Mouse (Mus musculus): ENCODE measurements around the gene Cfap73. TPM values are rescaled to one million over a fixed set of nuclear protein-coding genes. Genes with fewer than 3 reads are reported as not detected.
A peak's percentile ranks its signal among the peaks of the same experiment; 100 is the strongest.

The Cfap73 gene
- total and polyA plus RNA-seq, 3 experiments: 0.26 TPM; not detected in 2

GRCm38 (mm10) chr5:120680918-120681317 is 46.9 kb upstream of the Cfap73 start:
- dilution Hi-C loops (cut with MboI; ENCODE audit: extremely low pct_ligation_motif_present, extremely low pct_unique_long_range_greater_than_20kb, low sequenced_read_pairs): no loop called here
- Histone ChIP-seq H3K36me3 (replicated peaks in 1 of 2; ENCODE audit: control insufficient read depth in 1 of 2, insufficient read depth in 1 of 2, low read length in 1 of 2) (peaks cover 18 to 51% of the 10 kb centered on the region in 2 experiments), H3K9me3 (replicated peaks; ENCODE audit: low read length) (peaks cover 6% of the 10 kb centered on the region), H3K4me2 (ENCODE audit: insufficient read depth, low read depth, poor library complexity, severe bottlenecking) (no peak overlapping the region), H3K27ac (ENCODE audit: insufficient read depth, low read depth) (no peak overlapping the region), H3K27me3 (replicated peaks) (no peaks in the 10 kb centered on the region), H3K4me1 (ENCODE audit: control insufficient read depth in 1 of 2, insufficient read depth in 2 of 2) (peaks cover 4 to 33% of the 10 kb centered on the region in 2 experiments), H3K79me2 (replicated peaks; ENCODE audit: control insufficient read depth, extremely low read depth, insufficient read depth, poor library complexity, severe bottlenecking) (no peaks in the 10 kb centered on the region), H3K4me3 (replicated peaks in 1 of 3; ENCODE audit: low read depth in 2 of 3, low read length in 2 of 3, poor library complexity in 1 of 3) (no peak overlapping the region), H3K9ac (ENCODE audit: insufficient read depth, low read depth) (no peak overlapping the region)
- in situ Hi-C loops (cut with MboI; ENCODE audit: low pct_ligation_motif_present, low pct_unique_long_range_greater_than_20kb, low sequenced_read_pairs): no loop called here
- TF ChIP-seq NELFE (IDR thresholded peaks at IDR 0.05; ENCODE audit: low read depth, low read length) (no peak), E2F4 (IDR thresholded peaks at IDR 0.05; ENCODE audit: insufficient replicate concordance, low read depth, low read length) (no peak), RAD21 (IDR thresholded peaks at IDR 0.05; ENCODE audit: low read depth, low read length) (no peak), SMC3 (IDR thresholded peaks at IDR 0.05; ENCODE audit: low read depth, low read length) (no peak), MAFK (IDR thresholded peaks at IDR 0.05; ENCODE audit: insufficient replicate concordance, low read length) (no peak), MAZ (IDR thresholded peaks at IDR 0.05; ENCODE audit: low read depth, low read length) (no peak), IRF4 (IDR thresholded peaks at IDR 0.05; ENCODE audit: low read depth, low read length) (no peak), RCOR1 (conservative IDR thresholded peaks at IDR 0.05; ENCODE audit: low read depth, low read length) (no peak), EP300 (IDR thresholded peaks at IDR 0.05; ENCODE audit: low read length) (no peak), MEF2A (IDR thresholded peaks at IDR 0.05; ENCODE audit: borderline replicate concordance, low read depth, low read length) (no peak), ETS1 (conservative IDR thresholded peaks at IDR 0.05; ENCODE audit: low read depth, low read length) (no peak)
- no peak for DNase-seq (ENCODE audit: extremely low read depth)

- Histone ChIP-seq H3K4me3 (replicated peaks in 1 of 3; ENCODE audit: low read depth in 2 of 3, low read length in 2 of 3, poor library complexity in 1 of 3) (no peak overlapping the region), H3K27ac (ENCODE audit: insufficient read depth, low read depth) (no peak overlapping the region), H3K9me3 (replicated peaks; ENCODE audit: low read length) (peaks cover 6% of the 10 kb centered on the region), H3K4me1 (ENCODE audit: control insufficient read depth in 1 of 2, insufficient read depth in 2 of 2) (peaks cover 0 to 23% of the 10 kb centered on the region in 2 experiments; a peak in 2 of 4 replicates), H3K79me2 (replicated peaks; ENCODE audit: control insufficient read depth, extremely low read depth, insufficient read depth, poor library complexity, severe bottlenecking) (no peaks in the 10 kb centered on the region), H3K36me3 (replicated peaks in 1 of 2; ENCODE audit: control insufficient read depth in 1 of 2, insufficient read depth in 1 of 2, low read length in 1 of 2) (peaks cover 28 to 61% of the 10 kb centered on the region in 2 experiments), H3K9ac (ENCODE audit: insufficient read depth, low read depth) (no peak overlapping the region), H3K27me3 (replicated peaks) (no peaks in the 10 kb centered on the region), H3K4me2 (ENCODE audit: insufficient read depth, low read depth, poor library complexity, severe bottlenecking) (no peak overlapping the region)
- DNase-seq (ENCODE audit: extremely low read depth): no peak
- in situ Hi-C loops (cut with MboI; ENCODE audit: low pct_ligation_motif_present, low pct_unique_long_range_greater_than_20kb, low sequenced_read_pairs) (loop anchor here (5.0 kb wide), 1 partner anchor 32 kb away; the partner anchor contains the start of gene Dtx1), dilution Hi-C loops (cut with MboI; ENCODE audit: extremely low pct_ligation_motif_present, extremely low pct_unique_long_range_greater_than_20kb, low sequenced_read_pairs) (no loop called here)
- TF ChIP-seq CTCF (conservative IDR thresholded peaks at IDR 0.05 in 1 of 2, IDR thresholded peaks at IDR 0.05 in 1 of 2; ENCODE audit: low read depth in 2 of 2, low read length in 2 of 2): peak; percentile 37 to 82; a peak in 3 of 4 replicates
- peak; percentile 95 for TF ChIP-seq SMC3 (IDR thresholded peaks at IDR 0.05; ENCODE audit: low read depth, low read length)
- no peak for TF ChIP-seq TCF12 (IDR thresholded peaks at IDR 0.05; ENCODE audit: low read depth, low read length)
- peak; percentile 72 for TF ChIP-seq ZC3H11A (IDR thresholded peaks at IDR 0.05; ENCODE audit: low read depth, low read length)
- peak; percentile 78 for TF ChIP-seq RAD21 (IDR thresholded peaks at IDR 0.05; ENCODE audit: low read depth, low read length)
Observed at GRCm38 (mm10) chr5:120679676-120680555, 45.9 kb upstream of the Cfap73 start.

Data from CH12.LX (cell line).